Mouse (Mus musculus) right cerebral cortex, postnatal 4 days (tissue): ENCODE data around the gene Ankrd22.

ENCODE experiments used
- DNase-seq: peaks from one replicate; pipeline ENCODE4 v3.0.0-alpha.2; 2022

The Ankrd22 gene

DNA sequence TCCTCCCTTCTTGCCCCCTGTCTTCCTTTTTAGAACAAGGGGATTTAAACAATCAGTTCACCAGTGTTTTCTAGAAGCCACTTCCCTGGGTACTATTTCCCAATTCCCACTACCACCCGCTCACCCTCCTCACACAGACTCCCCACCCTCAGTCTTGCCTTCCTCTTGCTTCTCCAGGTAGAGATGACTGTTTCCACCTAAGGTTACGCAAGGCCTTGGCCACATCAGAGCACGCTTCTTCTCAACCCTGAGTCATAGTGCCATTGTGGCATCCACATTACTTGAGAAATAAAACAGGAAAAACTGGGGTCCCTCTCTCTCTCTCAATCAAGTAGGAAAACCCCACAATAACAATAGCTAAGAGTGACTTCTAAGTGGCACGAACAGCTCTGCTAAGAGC, 13.3 kb upstream of the Ankrd22 start:
- DNase-seq = no peak

DNA sequence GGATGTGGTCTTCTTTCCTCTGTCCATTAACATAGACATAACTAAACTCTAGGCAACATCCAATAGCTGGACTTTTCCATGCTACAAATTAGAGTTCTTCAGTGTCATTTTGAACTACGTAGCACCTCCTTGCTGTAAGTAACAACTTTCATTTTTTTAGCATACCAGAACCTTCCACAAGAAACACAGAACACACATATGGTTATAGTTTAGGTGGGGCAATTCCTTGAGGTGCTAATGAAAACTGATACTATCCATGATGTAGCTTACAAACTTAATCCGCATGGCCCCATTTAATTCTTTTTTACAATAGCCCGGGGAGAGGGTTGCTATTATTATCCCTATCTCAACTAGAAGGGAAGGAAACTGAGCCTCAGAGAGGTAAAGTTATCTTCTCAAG, 8.2 kb upstream of the Ankrd22 start:
- DNase-seq = no peak

DNA sequence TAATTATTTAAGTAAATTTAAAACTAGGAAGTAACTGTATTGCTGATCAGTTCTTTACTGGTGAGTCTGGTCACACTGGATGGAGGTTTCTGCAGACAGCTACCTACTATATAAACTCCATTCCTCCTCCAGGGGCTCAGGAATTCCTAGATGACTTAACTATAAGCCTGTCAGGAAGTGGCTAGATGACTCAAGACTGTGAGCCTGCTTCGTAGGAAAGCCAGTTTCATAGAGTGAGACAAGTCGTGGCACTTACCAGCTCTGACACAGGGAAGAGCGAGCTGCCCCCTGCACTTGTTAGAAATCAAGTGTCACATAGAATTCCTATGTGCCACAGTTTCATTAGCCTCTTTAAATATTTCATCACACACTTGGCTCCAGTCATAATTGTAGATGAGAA, 5.3 kb upstream of the Ankrd22 start:
- DNase-seq = no peak

DNA sequence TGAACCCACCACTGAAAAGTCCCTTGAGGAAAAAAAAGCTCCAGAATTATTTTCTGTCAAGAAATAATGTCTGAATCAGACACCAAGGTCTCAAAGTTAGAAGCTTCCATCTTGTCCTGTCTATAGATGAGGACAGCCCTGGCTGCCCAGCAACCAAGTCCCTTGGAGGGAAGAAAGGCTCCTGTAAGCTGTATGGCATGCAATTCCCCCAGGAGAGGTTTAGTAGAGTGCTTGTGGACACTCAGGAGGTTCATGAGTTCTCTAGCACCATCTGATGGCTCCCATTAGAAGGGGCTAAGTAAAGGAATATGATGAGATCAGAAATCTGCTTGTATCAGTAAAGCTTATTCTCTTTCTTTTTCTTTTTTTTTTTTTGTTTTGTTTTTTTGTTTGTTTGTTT, 3.3 kb upstream of the Ankrd22 start:
- DNase-seq = no peak

DNA sequence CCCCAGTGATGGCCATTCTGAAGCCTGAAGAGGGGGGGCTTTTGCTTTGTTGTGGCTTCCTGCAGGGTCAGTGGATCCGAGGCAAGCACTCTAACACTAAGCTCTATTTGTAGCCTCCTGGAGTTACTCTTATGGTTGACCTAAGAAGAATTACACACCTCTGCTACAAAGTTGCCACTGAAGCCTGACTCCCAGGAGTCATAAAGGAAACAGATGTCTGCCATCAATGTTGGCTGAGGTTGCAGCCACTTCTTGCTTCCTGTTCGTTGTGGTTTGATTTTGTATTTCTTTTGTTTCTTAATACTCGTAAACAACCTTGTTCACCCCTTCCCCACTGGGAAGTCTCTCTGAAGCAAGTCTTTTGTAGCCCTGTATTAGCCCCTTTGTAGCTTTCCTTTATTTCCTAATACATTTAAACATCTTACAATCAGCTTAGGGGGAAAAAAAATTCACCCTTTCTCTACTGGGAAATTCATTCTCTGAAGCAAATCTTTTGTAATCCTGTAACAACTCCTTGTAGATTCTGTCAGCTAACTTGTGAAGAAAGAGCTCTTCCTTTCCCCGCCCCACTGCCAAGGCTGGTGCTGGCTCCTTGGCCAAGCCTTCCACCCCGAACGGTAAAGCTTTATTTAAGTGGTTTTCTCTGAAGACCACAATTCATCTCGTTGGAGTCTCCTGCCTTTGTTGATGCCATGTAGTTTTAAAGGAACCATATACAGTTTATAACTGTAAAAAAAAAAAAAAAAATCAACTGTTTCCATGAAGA, 2.2 kb upstream of the Ankrd22 start:
- DNase-seq = no peak

GRCm38 (mm10) chr19:34166386-34166785, 533 bp upstream of the Ankrd22 start:
- no peak for DNase-seq

DNA sequence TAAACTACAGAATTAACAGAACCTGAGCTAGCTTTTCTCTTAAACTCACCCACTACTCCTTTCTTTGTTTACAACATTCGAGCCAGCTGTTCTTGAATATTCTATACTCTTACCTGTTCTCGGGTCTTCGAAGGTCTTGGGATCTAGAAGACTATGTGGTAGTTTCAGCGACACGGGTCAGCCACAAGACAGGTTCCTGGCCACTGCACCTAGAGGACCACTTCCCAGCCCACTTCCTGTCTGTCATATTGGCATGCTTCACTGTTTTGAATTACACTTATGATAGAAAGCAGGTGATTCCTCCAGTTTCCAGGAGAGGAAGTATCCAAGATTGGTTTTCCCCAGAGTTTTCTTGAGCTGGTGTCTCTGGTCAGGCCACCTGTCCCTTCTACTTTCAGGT, 3.2 kb downstream of the Ankrd22 start:
- no peak for DNase-seq

DNA sequence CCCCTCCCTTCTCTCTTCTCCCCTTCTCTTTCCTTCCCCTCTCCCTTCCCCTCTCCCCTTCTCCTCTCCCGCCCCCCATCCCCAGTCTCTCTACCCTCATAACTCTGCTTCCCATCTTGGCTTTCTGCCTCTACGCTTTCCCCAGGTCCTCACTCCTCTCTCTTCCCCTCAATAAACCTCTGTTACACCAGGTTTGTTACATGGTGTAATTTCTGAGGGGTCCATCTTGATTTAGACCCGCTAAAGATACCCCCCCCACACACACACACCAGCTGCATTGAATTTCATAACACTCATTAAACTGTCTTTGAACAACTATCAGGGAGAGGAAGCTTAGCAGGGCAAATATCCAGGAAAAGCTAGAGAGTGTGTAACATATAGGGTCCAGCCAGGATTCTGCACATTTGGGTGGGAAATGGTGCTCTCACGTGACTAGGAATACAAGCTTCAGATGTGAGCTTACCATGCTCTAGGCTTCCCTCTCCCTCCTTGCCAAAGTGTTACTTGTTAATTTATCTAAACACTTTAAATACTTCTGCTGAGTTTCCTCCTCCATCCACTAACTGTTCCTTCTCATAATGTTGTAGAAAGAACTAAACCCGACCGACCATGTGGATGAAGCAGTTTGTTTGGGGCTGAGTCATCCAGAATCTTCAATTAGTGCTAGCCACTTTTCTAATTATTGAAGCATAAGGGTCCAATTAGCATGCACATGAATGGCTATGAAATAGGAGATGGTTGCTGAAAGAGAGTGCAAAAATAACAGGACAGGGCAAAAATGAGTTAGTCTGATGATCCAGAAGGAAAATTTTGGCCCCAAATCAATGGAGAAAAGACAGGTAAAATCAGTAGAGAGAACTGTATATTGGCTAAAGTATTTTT, 12.3 kb downstream of the Ankrd22 start:
- DNase-seq = no peak

GRCm38 (mm10) chr19:34151909-34152308, 13.9 kb downstream of the Ankrd22 start:
- no peak for DNase-seq

DNA sequence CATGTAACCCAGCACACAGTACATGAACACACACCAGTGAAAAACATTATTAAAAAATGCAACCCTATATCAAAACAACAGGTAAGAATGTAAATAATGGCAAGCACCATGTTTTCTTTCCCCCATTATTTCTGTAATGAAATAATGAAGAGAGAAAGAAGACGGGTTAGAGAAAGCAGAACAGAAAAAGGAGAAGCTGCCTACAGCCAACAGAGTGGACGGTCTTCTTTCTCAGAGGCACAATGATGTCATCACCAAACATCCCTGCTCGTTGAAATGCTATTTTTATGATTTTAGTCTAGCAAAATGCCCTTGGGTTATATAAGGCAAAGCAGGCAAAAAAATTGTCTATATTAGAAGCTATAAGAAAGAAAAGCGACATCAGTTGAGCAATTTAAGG, 17.4 kb downstream of the Ankrd22 start:
- DNase-seq = no peak

DNA sequence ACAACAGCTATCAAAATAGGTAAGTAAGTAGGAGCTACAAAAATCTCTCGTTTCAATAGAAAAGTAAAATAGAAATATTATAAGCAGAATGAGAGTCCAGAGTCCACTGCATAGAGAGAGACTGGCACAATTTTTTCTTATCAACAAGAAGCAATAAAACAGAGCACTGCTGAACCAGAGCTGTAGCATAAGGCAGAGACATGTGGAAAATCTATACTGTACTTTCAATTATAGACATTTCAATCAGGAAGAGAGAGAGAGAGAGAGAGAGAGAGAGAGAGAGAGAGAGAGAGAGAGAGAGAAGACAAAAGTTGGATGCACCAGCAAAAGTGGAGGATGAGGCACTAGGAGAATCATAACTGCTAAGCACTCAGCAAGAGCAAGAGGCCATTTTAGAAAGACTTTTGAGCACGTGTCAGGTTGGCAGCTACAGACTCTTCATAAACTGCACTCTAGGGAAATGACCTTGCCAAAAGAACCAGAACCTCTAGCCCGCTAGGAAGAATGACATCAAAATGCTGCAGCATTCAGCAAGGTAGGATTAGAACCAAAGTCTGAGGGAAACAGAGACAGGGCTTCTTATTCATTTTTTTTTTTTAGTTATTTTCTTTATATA, 26.3 kb downstream of the Ankrd22 start:
- DNase-seq = no peak

GRCm38 (mm10) chr19:34138720-34139430, 27.0 kb downstream of the Ankrd22 start:
- no peak for DNase-seq

- no peak for DNase-seq
Measured at GRCm38 (mm10) chr19:34120107-34120731, 45.6 kb downstream of the Ankrd22 start.

- no peak for DNase-seq
Measured at GRCm38 (mm10) chr19:34119653-34120052, 46.2 kb downstream of the Ankrd22 start.

DNA sequence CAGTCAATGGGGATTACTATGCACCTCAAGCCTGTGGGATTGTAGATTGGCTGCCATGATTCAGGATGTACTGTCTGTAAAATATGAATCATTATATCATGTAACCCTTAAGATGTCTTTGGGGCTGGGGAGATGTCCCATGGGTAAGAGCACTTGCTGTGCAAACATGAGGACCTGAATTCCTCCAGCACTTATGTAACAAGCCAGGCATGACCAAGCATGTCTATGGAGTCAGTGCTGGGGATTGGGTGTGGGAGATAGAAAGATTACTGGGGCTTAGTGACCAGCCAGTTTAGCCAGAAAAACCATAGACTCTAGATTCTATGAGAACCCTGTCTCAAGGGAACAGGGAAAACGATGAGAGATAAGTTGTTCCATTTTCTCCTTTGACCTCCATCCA, 46.8 kb downstream of the Ankrd22 start:
- no peak for DNase-seq

DNA sequence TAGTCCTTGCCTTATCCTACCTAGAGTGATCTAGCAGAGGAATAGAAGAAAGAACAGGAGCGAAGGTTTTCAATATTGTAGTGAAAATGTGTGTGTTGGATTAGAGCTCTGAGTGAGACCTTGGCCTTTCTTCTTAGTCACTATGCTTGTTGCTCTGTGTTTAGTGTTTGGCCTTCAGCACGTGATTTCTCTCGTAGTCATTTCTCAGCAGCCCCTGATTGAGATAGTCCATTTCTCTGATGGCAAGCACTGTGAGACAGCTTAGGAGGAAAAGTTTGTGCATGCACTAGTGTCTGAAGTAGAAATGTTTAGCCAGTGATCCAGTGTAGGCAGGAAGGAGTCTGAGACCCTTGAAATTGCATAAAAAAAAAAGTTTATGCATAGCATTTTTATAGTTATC, 61.0 kb downstream of the Ankrd22 start:
- DNase-seq = no peak

DNA sequence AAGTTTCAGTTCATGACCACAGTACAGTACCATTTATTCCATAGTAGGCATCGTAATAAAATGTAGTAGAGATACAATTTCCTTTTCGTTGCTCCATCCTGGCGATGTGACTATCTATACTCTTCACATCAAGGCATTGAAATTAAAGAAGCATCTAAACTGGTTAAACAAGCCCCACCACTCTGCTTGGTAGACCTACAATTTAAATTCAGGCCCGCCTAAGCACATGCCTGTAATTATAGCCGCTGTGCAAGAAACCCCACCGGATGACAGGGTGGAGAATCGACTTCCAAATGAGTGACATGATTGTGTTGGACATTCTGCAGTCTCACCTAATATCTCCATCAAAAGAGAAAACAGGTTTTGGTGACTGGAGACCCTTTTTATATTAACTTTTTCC, 64.0 kb downstream of the Ankrd22 start:
- no peak for DNase-seq

DNA sequence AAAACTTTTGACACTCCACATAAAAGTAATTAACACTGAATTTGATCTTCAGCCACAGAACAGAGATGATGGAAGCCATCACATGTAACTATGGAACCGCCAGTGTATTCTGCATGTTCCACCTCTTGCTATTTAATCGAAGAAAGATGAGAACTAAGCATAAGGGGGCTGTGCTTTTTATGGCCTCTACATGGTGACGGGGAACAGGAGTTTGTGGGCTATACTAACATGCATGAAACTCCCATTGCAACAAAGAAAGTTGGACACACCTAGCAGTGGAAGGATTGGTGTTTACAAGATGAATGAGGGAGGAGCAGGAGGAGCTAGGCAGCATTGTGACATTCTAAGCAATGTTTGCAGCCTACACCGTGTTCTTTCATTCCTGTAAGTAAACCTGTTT, 65.2 kb downstream of the Ankrd22 start, which contains the start of gene Lipm:
Lipm (plus strand) TSS at position 301 of the 400 bp plus-strand sequence.
- DNase-seq = no peak

DNA sequence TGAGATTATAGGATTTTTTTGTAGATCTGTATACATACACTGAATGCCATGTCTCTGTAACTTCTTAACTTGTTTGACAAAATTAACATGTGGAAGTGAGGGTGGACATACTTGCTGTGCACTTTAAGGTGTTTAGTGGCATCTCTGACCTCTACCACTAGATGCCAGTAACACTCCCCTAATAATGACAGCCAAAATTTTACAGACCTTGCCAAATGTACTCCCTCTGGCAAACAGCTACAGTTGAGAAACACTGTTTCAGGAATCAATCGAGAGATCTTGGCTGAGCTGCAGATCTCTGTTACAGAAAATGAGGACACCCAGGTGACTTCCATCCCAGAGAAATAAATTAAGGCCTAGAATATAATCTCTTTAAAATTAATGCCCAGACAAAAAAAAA, 69.6 kb downstream of the Ankrd22 start:
- DNase-seq = no peak

GRCm38 (mm10) chr19:34095381-34095780, 70.5 kb downstream of the Ankrd22 start:
- no peak for DNase-seq

GRCm38 (mm10) chr19:34089011-34089680, 76.7 kb downstream of the Ankrd22 start:
- no peak for DNase-seq

GRCm38 (mm10) chr19:34078130-34078529, 87.7 kb downstream of the Ankrd22 start:
- no peak for DNase-seq
